Mouse (Mus musculus): ENCODE measurements around the gene Whrn. TPM values are rescaled to one million over a fixed set of nuclear protein-coding genes. Genes with fewer than 3 reads are reported as not detected.

Gene Whrn
- 37.5 TPM for polyA plus RNA-seq (2014; fragmentation: Illumina TruSeq; extraction: RNeasy Lipid Tissue Mini Kit (QIAGEN cat#74804); ENCODE audit: low read depth, low replicate concordance)

DNA sequence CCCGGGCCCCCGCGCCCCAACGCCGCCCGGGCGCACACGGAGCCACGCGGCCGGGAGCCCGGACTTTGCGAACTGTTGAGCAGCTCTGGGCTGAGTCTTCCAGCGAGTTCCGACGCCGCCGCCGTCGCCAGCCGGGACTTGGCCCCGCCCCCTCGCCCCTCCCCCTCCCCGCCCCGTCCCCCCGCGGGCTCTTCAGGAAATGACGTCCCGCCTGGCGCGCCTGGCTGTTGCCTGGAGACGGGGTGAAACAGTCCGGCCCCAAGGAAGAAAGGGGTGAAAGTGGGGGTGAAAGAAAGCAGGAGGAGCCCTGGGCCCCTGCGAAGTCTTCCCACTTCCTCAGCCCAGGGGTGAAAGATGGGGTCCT lies at the start of gene Whrn:
TSS of gene Whrn (minus strand) at position 77 of the 364 bp plus-strand sequence.

DNA sequence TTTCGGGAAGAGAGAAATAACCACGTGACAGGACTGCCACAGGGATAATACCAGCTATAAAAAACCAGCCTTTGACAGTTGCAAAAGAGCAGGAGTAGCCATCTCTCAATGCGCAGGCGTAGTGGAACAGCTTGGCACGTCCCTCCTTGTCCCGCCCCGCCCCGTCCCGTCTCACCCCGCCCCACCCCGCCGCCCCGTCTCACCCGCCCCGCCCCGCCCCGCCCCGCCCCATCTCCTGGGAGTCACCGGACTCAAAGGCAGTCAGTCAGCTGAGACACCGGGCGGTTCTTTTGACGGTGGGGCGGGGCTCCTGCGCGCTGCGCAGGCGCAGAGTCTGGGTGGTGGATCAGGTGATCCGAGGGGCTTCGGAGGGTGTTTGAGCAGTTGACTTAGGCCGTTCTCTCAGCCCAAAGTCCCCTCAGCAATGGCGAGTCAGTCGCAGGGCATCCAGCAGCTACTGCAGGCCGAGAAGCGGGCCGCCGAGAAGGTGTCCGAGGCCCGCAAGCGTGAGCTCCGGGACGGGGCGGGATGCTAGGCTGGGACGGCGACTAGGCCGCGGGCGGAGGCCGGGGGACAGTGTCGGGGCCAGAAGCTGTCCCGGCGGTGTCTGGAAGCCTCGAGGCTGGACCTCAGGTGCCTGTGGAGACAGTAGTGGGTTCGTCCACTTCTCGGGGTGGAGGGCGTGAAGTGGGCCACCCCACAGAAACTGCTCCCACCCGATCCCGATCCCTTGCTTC lies 48.9 kb upstream of the Whrn start, which contains the start of gene Atp6v1g1:
TSS of gene Atp6v1g1 (plus strand) at position 279 of the 737 bp plus-strand sequence.

DNA sequence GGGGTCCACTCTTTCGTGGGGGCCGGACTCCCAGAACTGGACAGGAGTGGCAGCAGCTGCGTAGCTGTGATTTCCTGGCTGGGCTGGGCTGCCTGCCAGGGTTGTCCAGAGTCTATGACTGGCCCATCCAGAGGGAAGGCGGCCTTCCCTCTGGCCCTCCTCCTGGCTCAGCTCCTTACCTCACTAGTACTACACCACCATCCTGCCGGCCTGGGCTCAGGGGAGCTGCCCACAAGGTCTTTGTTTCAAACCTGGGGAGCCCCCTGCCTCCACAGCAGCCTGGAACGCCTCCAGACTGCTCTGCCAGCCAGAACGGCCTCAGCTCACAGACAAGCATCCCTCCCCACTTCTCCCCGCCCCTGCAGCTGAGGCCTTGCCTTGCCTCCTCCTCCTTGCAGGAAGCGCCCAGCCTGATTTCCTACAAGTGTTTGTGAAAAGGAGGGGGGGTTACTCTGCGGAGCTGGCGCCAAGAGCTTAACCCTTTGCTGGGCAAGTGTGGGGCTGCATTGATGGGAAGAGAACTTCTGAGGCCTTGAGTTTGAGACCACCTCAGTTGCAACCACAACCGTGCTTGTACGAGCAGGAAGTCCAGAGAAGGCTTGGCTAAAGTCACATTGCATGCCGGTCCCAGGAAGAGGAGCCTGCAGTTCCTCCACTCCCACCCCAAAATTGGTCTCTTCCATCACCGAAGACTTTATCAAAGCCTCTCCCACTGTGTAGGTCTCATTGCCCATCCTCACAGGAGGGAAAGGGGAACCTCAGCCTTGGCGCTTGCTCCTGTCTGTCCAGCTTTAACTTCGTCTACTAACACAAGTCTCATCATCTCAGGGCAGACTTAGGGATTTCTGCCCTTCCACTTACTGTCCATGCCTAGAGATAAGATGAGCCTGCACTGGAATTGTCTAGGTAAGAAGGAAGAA lies 92.5 kb downstream of the Whrn start, which contains the start of gene Akna:
TSS of gene Akna (minus strand) at position 315 of the 920 bp plus-strand sequence.

Other genes starting within 250 kb of the Whrn start
- gene Orm1, start 151.4 kb downstream of the Whrn start, polyA plus RNA-seq (2014; fragmentation: Illumina TruSeq; extraction: RNeasy Lipid Tissue Mini Kit (QIAGEN cat#74804); ENCODE audit: low read depth, low replicate concordance) = 3.8 TPM
- not detected for gene Orm3, start 139.8 kb downstream of the Whrn start, polyA plus RNA-seq (2014; fragmentation: Illumina TruSeq; extraction: RNeasy Lipid Tissue Mini Kit (QIAGEN cat#74804); ENCODE audit: low read depth, low replicate concordance)
- not detected for gene Orm2, start 133.5 kb downstream of the Whrn start, polyA plus RNA-seq (2014; fragmentation: Illumina TruSeq; extraction: RNeasy Lipid Tissue Mini Kit (QIAGEN cat#74804); ENCODE audit: low read depth, low replicate concordance)
- 2.4 TPM for gene Akna, start 92.6 kb downstream of the Whrn start, polyA plus RNA-seq (2014; fragmentation: Illumina TruSeq; extraction: RNeasy Lipid Tissue Mini Kit (QIAGEN cat#74804); ENCODE audit: low read depth, low replicate concordance)
- gene Atp6v1g1, start 48.8 kb upstream of the Whrn start, polyA plus RNA-seq (2014; fragmentation: Illumina TruSeq; extraction: RNeasy Lipid Tissue Mini Kit (QIAGEN cat#74804); ENCODE audit: low read depth, low replicate concordance) = 177 TPM
- gene Tmem268, start 62.8 kb upstream of the Whrn start, polyA plus RNA-seq (2014; fragmentation: Illumina TruSeq; extraction: RNeasy Lipid Tissue Mini Kit (QIAGEN cat#74804); ENCODE audit: low read depth, low replicate concordance) = 15.5 TPM
- not detected for gene Gm11213, start 109.3 kb upstream of the Whrn start, polyA plus RNA-seq (2014; fragmentation: Illumina TruSeq; extraction: RNeasy Lipid Tissue Mini Kit (QIAGEN cat#74804); ENCODE audit: low read depth, low replicate concordance)
- not detected for gene Tex48, start 126.4 kb upstream of the Whrn start, polyA plus RNA-seq (2014; fragmentation: Illumina TruSeq; extraction: RNeasy Lipid Tissue Mini Kit (QIAGEN cat#74804); ENCODE audit: low read depth, low replicate concordance)
- gene Gm11214, start 167.4 kb upstream of the Whrn start, polyA plus RNA-seq (2014; fragmentation: Illumina TruSeq; extraction: RNeasy Lipid Tissue Mini Kit (QIAGEN cat#74804); ENCODE audit: low read depth, low replicate concordance) = not detected
- not detected for gene Tnfsf15, start 249.1 kb upstream of the Whrn start, polyA plus RNA-seq (2014; fragmentation: Illumina TruSeq; extraction: RNeasy Lipid Tissue Mini Kit (QIAGEN cat#74804); ENCODE audit: low read depth, low replicate concordance)

Measured in heart, adult 10 weeks (tissue).